Mouse (Mus musculus): ENCODE measurements around the gene Thsd7a. TPM values are rescaled to one million over a fixed set of nuclear protein-coding genes. Genes with fewer than 3 reads are reported as not detected.

The Thsd7a gene
- polyA plus RNA-seq, 1 experiment from 2014 or later, result 1.2 TPM

DNA sequence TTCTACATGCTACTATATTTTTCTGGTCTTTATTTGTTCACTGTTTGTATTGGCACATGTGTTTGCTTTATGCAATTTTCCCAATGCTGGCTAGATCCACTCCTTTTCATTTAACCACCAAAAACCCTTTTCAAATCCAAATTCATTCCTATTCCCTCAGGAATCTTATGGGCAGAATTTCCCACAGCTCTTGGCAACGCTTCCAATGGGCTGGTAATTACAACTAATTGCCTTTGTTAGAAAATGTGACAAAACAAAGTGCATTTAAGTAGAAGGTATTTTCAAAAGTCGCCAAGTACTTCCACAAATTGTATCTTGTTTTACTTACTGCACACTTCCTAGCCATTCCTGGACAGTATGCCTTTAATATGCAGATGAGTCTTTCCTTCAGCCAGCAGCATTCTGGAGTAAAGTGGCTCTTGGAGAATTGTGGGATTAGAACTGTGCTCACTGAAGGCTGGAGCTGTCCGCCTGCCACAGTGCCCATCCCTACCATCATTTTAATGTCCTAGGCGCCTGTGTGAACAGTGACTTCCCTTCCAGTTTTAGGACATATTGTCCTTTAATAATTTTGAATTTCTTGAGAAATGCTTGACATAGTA lies 199.1 kb downstream of the Thsd7a start:
- no peak overlapping the region for H3K4me3 ChIP-seq (ENCODE audit: low read length)
- H3K27ac ChIP-seq (ENCODE audit: low read length), result no peak overlapping the region
- H3K9me3 ChIP-seq (ENCODE audit: control insufficient read depth, low read length), result no peaks in the 10 kb centered on the region
- no peaks in the 10 kb centered on the region for H3K36me3 ChIP-seq (ENCODE audit: control insufficient read depth, insufficient read depth, low read length)
- no peak overlapping the region for H3K9ac ChIP-seq (ENCODE audit: low read length)
- no peak overlapping the region for H3K4me2 ChIP-seq (ENCODE audit: low read depth, low read length)
- H3K4me1 ChIP-seq (replicated peaks; ENCODE audit: control insufficient read depth, insufficient read depth, low read length), result no peaks in the 10 kb centered on the region
- H3K27me3 ChIP-seq (ENCODE audit: control insufficient read depth, insufficient read depth, low read depth, low read length), result no peaks in the 10 kb centered on the region
- no peak for ATAC-seq (ENCODE audit: low read depth)
- 63% methylated on average over 4 of the region's 4 CpGs for WGBS

DNA sequence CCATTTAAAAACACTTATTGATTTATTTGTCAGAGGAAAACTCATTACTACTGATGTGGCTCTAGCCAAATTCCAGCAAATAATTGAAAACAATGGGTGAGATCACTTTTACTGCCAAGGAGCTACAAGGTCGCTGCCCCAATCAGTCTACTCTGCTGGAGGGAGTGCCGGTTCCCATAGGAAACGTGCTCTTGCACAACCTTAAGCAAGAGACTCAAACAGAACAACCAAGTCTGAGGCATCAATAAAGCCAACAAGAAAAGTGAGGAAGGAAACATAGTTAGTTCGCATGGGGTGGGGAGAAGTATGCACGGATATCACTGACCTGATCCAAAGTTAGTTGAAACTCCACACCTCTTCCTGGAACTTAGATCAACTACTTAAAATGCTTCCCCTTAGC lies 205.1 kb downstream of the Thsd7a start:
- 47% methylated on average over 5 of the region's 5 CpGs for WGBS
- Histone ChIP-seq H3K27me3 (ENCODE audit: control insufficient read depth, insufficient read depth, low read depth, low read length) (no peaks in the 10 kb centered on the region), H3K4me3 (ENCODE audit: low read length) (no peak overlapping the region), H3K4me2 (ENCODE audit: low read depth, low read length) (no peak overlapping the region), H3K36me3 (ENCODE audit: control insufficient read depth, insufficient read depth, low read length) (no peaks in the 10 kb centered on the region), H3K27ac (ENCODE audit: low read length) (no peak overlapping the region), H3K9me3 (ENCODE audit: control insufficient read depth, low read length) (no peaks in the 10 kb centered on the region), H3K4me1 (replicated peaks; ENCODE audit: control insufficient read depth, insufficient read depth, low read length) (no peaks in the 10 kb centered on the region), H3K9ac (ENCODE audit: low read length) (no peak overlapping the region)
- ATAC-seq (ENCODE audit: low read depth), result peak; percentile 36; the same call in 1 of the 2 replicates

DNA sequence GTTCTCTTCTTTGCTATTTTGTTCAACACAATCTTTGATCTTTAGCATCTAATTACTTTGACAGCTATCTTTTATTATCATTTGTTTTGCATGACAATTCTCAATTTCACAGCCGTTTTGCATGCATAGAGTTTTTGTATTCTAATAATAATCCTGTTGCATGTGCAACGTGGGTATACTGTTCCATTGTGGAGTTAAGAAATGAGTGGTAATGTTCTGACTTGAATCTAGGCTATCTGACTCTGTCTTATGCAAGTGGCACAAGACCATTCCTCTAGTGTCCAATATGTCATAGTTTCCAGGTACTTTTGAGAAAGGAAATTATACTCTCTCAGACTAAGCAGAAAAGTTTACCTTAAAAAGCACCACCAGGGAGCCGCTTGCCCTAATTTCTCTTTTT lies 206.7 kb downstream of the Thsd7a start:
- Histone ChIP-seq H3K36me3 (ENCODE audit: control insufficient read depth, insufficient read depth, low read length) (no peaks in the 10 kb centered on the region), H3K27ac (ENCODE audit: low read length) (no peak overlapping the region), H3K4me3 (ENCODE audit: low read length) (no peak overlapping the region), H3K4me2 (ENCODE audit: low read depth, low read length) (no peak overlapping the region), H3K9ac (ENCODE audit: low read length) (no peak overlapping the region), H3K9me3 (ENCODE audit: control insufficient read depth, low read length) (no peaks in the 10 kb centered on the region), H3K4me1 (replicated peaks; ENCODE audit: control insufficient read depth, insufficient read depth, low read length) (no peaks in the 10 kb centered on the region), H3K27me3 (ENCODE audit: control insufficient read depth, insufficient read depth, low read depth, low read length) (no peaks in the 10 kb centered on the region)
- ATAC-seq (ENCODE audit: low read depth), result no peak
- 63% methylated on average over 3 of the region's 3 CpGs for WGBS

DNA sequence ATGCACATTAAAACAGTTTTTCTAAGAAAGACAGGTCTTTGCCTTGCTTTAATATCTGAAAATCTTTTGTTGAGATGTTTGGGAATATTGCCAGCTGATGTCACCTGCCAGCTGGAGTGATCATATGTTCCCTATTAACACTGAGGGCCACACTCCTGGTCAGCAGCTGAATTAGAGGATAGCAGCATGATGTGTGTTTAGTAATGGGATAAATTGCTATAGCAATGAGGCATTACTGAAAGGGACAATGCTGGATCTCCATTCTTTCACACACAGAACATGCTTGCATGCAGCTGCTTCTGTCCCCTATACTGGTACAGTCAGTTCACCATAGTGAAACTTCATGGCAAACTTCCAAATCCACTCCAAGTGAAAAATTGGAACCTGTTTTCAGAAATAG lies 230.1 kb downstream of the Thsd7a start:
- no peaks in the 10 kb centered on the region for H3K4me1 ChIP-seq (replicated peaks; ENCODE audit: control insufficient read depth, insufficient read depth, low read length)
- H3K27me3 ChIP-seq (ENCODE audit: control insufficient read depth, insufficient read depth, low read depth, low read length), result no peaks in the 10 kb centered on the region
- no peak for ATAC-seq (ENCODE audit: low read depth)
- H3K9me3 ChIP-seq (ENCODE audit: control insufficient read depth, low read length), result no peaks in the 10 kb centered on the region
- H3K4me3 ChIP-seq (ENCODE audit: low read length), result no peak overlapping the region
- H3K9ac ChIP-seq (ENCODE audit: low read length), result no peak overlapping the region
- no peak overlapping the region for H3K27ac ChIP-seq (ENCODE audit: low read length)
- H3K36me3 ChIP-seq (ENCODE audit: control insufficient read depth, insufficient read depth, low read length), result no peaks in the 10 kb centered on the region
- H3K4me2 ChIP-seq (ENCODE audit: low read depth, low read length), result no peak overlapping the region

DNA sequence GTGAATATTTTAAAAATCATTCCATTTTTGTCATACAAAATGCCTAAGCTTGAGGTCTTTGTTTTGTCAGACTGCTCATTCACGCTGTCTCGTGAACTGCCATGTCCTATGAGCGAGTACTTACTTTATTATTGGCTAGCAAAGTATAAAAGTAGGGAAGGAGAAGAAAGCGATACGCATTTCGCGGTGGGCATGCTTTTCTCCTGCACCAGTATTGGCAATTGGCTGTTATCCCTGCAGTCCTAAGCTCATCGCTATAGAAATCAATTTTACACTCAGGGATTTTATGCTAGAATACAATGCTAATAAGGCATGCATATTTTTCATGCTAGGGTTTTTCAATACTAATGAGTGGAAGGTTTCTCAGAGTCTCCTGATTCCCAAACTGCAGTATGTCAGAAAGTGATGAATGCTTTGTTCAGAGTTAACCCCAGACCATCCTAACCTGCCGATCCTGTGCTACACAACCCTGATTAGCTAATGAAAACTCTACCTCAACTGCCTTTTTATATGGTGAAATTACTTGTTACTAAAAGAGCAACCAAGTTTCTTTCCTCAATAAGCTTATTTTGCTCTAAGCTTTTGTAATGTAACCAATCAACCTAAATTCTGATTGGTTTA lies 230.8 kb downstream of the Thsd7a start:
- no peak for ATAC-seq (ENCODE audit: low read depth)
- Histone ChIP-seq H3K4me1 (replicated peaks; ENCODE audit: control insufficient read depth, insufficient read depth, low read length) (no peaks in the 10 kb centered on the region), H3K27ac (ENCODE audit: low read length) (no peak overlapping the region), H3K4me3 (ENCODE audit: low read length) (no peak overlapping the region), H3K9ac (ENCODE audit: low read length) (no peak overlapping the region), H3K36me3 (ENCODE audit: control insufficient read depth, insufficient read depth, low read length) (no peaks in the 10 kb centered on the region), H3K9me3 (ENCODE audit: control insufficient read depth, low read length) (no peaks in the 10 kb centered on the region), H3K4me2 (ENCODE audit: low read depth, low read length) (no peak overlapping the region), H3K27me3 (ENCODE audit: control insufficient read depth, insufficient read depth, low read depth, low read length) (no peaks in the 10 kb centered on the region)
- 88% methylated on average over 9 of the region's 9 CpGs for WGBS

DNA sequence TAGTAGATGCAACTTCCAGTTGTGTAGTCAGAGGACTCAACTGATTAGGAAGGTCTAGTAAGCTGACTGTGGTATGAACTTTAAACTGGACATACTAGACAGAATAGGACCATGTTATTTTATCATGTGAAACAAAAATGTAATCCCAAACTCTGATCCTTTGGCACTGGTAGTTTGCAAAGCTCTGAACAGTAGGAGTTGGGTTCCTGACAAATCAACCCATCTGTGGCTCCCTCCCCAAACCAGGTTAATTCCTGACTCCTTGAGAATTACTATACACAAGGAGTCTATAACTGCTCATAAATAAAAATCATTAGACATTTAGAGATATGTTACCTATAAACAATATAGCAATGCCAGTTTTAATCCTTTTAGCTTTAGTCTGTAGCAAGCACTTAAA lies 231.5 kb downstream of the Thsd7a start:
- Histone ChIP-seq H3K27me3 (ENCODE audit: control insufficient read depth, insufficient read depth, low read depth, low read length) (no peaks in the 10 kb centered on the region), H3K27ac (ENCODE audit: low read length) (no peak overlapping the region), H3K4me3 (ENCODE audit: low read length) (no peak overlapping the region), H3K9me3 (ENCODE audit: control insufficient read depth, low read length) (no peaks in the 10 kb centered on the region), H3K4me1 (replicated peaks; ENCODE audit: control insufficient read depth, insufficient read depth, low read length) (no peaks in the 10 kb centered on the region), H3K4me2 (ENCODE audit: low read depth, low read length) (no peak overlapping the region), H3K9ac (ENCODE audit: low read length) (no peak overlapping the region), H3K36me3 (ENCODE audit: control insufficient read depth, insufficient read depth, low read length) (no peaks in the 10 kb centered on the region)
- no peak for ATAC-seq (ENCODE audit: low read depth)

DNA sequence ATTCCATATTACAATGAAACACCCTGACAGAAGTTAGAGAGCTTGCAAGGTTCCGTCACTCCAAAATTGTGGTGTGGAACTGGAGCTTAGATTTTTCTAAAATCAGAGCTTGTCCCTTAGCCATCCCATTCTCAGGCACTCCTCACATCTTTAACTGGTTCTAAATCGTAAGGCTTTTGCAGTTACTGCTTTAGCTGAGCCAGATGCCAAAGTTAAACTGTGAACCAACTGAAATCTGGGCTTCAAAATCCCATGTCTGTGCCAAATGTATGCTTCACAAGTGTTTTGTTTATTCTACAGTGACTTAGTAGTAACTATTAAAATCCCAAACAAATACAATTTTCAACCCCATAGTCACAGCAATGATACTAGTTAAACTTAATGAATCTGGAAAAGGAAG lies 242.3 kb downstream of the Thsd7a start:
- H3K36me3 ChIP-seq (ENCODE audit: control insufficient read depth, insufficient read depth, low read length), result no peaks in the 10 kb centered on the region
- H3K4me3 ChIP-seq (ENCODE audit: low read length), result no peak overlapping the region
- no peaks in the 10 kb centered on the region for H3K27me3 ChIP-seq (ENCODE audit: control insufficient read depth, insufficient read depth, low read depth, low read length)
- ATAC-seq (ENCODE audit: low read depth), result peak; percentile 57
- no peaks in the 10 kb centered on the region for H3K4me1 ChIP-seq (replicated peaks; ENCODE audit: control insufficient read depth, insufficient read depth, low read length)
- H3K9me3 ChIP-seq (ENCODE audit: control insufficient read depth, low read length), result no peaks in the 10 kb centered on the region
- no peak overlapping the region for H3K27ac ChIP-seq (ENCODE audit: low read length)
- WGBS, result 60% methylated on average over 2 of the region's 2 CpGs
- no peak overlapping the region for H3K9ac ChIP-seq (ENCODE audit: low read length)
- no peak overlapping the region for H3K4me2 ChIP-seq (ENCODE audit: low read depth, low read length)

DNA sequence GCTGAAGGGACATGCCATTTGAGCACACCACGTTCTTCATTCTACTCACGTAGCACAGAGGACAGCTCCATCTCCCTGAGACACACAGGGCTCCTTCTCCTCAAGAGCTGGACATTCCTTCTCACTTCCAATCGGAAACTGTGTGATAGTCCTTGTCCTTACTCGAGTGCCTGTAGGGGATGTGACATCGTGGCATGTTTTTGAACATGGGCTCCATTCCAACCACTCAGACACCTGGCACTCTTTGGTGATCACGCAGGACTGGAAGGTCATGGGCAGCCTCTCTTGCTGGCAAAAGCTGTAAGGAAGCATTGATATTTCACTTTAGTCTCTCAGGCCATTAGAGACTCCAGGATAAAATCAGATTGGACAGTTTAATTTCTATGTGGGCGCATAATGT lies 245.3 kb downstream of the Thsd7a start:
- 81% methylated on average over 7 of the region's 7 CpGs for WGBS
- ATAC-seq (ENCODE audit: low read depth), result no peak
- no peaks in the 10 kb centered on the region for H3K27me3 ChIP-seq (ENCODE audit: control insufficient read depth, insufficient read depth, low read depth, low read length)
- H3K4me2 ChIP-seq (ENCODE audit: low read depth, low read length), result no peak overlapping the region
- H3K4me3 ChIP-seq (ENCODE audit: low read length), result no peak overlapping the region
- H3K27ac ChIP-seq (ENCODE audit: low read length), result no peak overlapping the region
- no peak overlapping the region for H3K9ac ChIP-seq (ENCODE audit: low read length)
- H3K36me3 ChIP-seq (ENCODE audit: control insufficient read depth, insufficient read depth, low read length), result no peaks in the 10 kb centered on the region
- H3K4me1 ChIP-seq (replicated peaks; ENCODE audit: control insufficient read depth, insufficient read depth, low read length), result no peaks in the 10 kb centered on the region
- H3K9me3 ChIP-seq (ENCODE audit: control insufficient read depth, low read length), result no peaks in the 10 kb centered on the region

DNA sequence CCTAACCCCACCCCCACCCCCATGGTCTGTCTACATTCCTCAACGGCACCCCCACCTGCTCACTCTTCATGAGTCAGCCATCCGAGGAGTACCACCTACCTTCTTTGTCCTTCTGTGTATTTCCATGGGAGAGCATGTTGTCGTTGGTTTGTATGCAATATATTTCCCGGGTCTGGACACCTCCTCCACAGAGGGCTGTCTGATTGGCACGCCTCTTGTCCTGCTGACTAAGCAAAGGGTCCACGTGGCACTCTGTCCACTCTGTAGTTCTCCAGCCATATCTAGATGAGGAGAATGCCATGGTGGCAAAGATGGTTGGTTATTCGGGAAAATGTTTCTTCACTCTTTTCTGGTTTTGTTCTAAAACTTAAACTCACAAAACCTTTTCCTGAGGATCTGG lies 248.3 kb downstream of the Thsd7a start:
- no peak overlapping the region for H3K9ac ChIP-seq (ENCODE audit: low read length)
- 78% methylated on average over 7 of the region's 7 CpGs for WGBS
- no peaks in the 10 kb centered on the region for H3K36me3 ChIP-seq (ENCODE audit: control insufficient read depth, insufficient read depth, low read length)
- H3K27me3 ChIP-seq (ENCODE audit: control insufficient read depth, insufficient read depth, low read depth, low read length), result no peaks in the 10 kb centered on the region
- no peak overlapping the region for H3K4me2 ChIP-seq (ENCODE audit: low read depth, low read length)
- H3K9me3 ChIP-seq (ENCODE audit: control insufficient read depth, low read length), result no peaks in the 10 kb centered on the region
- no peak for ATAC-seq (ENCODE audit: low read depth)
- no peak overlapping the region for H3K4me3 ChIP-seq (ENCODE audit: low read length)
- no peaks in the 10 kb centered on the region for H3K4me1 ChIP-seq (replicated peaks; ENCODE audit: control insufficient read depth, insufficient read depth, low read length)
- no peak overlapping the region for H3K27ac ChIP-seq (ENCODE audit: low read length)

DNA sequence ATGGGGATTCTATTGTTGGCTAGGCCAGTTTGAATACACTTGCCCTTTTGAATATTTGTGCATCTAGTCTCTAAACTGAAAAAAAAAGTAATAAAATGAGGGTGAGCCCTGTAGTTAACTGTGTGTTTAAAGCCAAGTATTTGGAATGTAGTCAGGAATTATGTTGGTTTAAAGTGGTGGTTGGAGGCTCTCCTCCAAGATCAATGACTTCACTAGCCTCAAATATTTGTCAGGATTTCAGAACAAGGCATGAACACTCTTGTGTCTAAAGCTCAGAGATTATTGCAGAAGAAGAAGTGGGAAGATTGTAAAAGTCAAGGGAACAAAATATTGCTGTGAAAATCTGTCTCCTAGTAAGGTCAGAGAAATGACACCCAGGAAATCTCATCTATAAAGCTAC lies 249.3 kb downstream of the Thsd7a start:
- no peak overlapping the region for H3K4me2 ChIP-seq (ENCODE audit: low read depth, low read length)
- H3K4me1 ChIP-seq (replicated peaks; ENCODE audit: control insufficient read depth, insufficient read depth, low read length), result no peaks in the 10 kb centered on the region
- H3K27me3 ChIP-seq (ENCODE audit: control insufficient read depth, insufficient read depth, low read depth, low read length), result no peaks in the 10 kb centered on the region
- no peak overlapping the region for H3K4me3 ChIP-seq (ENCODE audit: low read length)
- H3K9ac ChIP-seq (ENCODE audit: low read length), result no peak overlapping the region
- H3K36me3 ChIP-seq (ENCODE audit: control insufficient read depth, insufficient read depth, low read length), result no peaks in the 10 kb centered on the region
- H3K9me3 ChIP-seq (ENCODE audit: control insufficient read depth, low read length), result no peaks in the 10 kb centered on the region
- H3K27ac ChIP-seq (ENCODE audit: low read length), result no peak overlapping the region
- ATAC-seq (ENCODE audit: low read depth), result no peak
